Mouse (Mus musculus): Measurements from ENCODE around the gene Exoc3.

The Exoc3 gene

DNA sequence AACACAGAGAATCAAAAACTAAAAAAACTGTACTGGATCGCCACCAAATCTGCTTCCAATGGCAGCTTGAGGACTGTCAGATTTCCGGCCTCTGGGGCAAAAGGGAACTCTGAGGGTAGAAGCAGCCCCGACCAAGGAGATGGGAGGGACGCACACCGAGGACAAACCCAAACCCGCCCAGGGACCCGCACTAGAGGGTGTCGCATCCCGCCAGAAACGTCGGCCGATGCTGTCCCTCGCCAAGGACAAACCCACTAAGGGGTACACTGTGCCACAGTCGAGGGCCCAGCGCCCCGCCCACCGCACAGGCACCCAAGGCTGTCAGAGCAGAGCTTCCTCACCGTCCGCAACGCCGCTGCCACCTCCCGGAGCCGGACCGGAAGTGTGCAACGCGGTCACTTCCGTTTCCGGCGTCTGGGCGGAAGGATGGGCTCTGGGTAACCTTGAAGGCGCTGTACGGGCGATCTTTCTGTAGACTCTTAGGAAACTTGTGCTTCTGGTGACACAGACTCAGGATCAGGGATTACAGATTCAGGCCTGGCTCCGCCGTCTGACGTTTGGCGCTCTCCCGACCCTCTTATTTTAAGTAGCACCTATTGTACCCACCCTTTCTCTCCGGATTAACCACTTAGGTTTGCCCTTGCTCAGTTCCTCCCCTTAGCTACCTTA, at the start of gene Exoc3:
Gene Exoc3 (minus strand): TSS at position 416 of the 669 bp plus-strand sequence.
- DNase-seq (ENCODE audit: inconsistent age in 2 of 2, low spot score in 1 of 2): peak; percentile 95 to 98

DNA sequence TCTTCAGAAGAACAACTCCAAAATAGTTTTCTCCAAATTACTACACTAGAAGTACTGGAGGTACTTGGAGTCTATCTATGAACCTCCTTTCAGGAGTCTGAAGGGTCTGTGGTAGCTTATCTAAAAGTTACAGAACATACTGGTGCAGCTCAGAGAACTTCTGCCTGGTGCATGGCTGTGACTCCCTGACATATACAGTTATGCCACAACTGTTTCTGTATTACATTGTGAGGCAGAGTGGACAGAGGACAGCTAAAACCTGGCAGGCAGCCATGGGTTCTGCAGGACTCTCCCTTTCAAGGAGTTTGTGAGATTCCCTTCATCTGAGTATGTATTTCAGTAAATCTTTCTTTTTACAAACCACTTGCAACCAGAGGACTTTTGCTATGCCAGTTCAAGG, 38.0 kb upstream of the Exoc3 start:
- DNase-seq (ENCODE audit: inconsistent age in 2 of 2, low spot score in 1 of 2): peak; percentile 40 to 66

DNA sequence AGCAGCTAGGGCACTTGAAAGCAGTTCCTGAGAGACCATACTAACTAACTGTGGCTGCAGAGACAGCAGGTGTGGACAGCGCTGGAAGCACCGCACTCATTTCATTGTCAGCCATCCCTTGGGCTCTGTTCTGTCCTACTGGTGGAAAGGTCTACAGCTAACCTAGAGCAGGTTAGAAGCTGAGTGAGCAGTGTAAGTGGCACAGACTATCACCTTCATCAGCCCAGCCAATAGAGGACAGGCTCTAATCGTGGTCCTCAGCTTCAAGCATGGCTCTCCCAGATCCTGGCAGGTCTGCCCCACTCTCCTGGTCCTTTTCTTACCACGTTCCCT, 37.3 kb upstream of the Exoc3 start:
- DNase-seq (ENCODE audit: inconsistent age in 2 of 2, low spot score in 1 of 2): no peak

DNA sequence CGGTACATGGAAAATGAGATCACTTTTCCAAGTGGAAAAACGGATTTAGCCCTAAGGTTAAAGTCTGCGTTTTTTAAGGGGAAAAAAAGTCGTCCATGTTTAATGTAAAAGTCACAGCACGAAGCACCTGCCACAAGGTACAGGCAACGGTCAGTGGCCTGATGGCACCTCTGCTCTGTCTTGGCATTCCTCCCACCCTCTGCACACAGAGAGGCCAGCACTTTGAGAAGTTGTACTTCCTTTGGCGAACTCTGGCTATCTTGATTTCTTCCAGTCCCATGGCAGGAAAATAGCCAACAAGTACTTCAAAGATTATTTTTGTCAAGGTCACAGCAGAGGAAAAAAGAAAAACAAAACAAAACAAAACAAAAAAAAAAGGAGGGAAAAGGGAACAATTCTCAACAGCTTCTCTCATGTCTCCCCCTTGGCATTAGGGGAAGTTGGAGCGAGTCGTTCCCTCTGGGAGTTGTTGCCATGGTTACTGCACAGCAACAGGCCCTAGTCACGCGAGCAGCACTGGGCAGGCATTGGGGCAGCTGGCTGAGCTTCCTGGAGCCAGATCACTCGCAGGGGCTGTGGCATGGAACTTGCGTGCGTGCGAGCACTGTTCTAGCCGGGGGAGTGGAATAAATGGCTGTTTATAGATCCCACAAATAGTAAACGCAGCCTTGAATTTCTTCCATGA, 36.8 kb upstream of the Exoc3 start:
- DNase-seq (ENCODE audit: inconsistent age in 2 of 2, low spot score in 1 of 2): peak; percentile 84 to 92

DNA sequence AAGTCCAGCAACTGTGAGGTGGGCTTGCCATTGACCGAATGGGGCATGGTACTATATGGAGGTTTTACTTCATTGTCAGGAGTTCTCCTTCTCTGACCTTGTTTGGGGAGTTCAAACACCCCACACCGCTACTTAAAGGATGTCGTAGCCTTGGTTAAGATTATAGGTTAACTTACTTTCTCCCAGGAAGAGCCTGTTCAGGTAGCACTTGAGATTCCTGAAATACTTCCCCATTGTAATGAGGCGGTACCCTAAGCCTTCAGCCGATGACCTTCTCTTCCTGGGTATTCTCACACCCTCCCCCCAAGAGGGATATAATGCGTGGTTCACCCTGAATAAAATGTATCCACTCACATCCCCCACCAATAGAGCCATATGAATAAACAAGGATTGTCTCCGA, 29.0 kb upstream of the Exoc3 start:
- DNase-seq (ENCODE audit: inconsistent age in 2 of 2, low spot score in 1 of 2): no peak

DNA sequence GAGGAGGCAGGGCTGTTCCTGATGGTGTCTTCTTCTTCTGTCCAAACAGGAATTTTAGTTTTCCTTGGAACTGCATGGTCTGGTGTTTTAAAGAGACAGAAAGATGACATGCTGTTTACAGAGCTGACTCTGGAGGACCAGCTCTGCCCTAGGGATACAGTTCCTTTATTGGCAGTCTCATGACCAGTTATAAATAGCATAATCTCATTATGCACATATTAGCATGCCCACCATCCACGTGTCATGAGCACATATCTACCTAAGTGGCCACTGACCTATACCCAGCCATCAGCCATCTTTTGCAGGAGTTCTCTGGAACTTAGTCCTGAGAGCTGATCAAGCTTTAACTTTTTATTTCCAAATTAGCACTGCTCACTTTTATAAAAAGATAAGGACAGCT, 12.1 kb upstream of the Exoc3 start:
- DNase-seq (ENCODE audit: inconsistent age in 2 of 2, low spot score in 1 of 2): no peak

DNA sequence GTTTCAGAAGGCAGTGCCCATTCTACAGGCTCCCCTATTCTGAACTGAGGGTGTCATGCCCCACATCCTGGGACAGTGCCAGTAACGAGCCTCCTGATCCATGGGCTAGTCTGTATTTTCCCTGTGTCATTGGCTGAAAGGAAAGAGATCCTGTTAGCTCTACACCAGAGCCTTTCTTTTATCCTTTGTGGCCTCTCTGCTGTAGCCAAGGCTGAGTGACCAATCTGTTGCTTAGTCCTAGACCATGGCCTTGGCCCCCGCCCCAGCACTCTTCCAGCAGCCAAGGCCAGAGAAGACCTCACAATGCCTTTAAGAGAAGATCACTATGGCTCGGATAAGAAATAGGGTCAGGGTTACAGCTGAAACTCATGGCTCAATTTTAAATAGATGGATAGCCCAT, 9.9 kb upstream of the Exoc3 start:
- peak; percentile 82 to 87 for DNase-seq (ENCODE audit: inconsistent age in 2 of 2, low spot score in 1 of 2)

DNA sequence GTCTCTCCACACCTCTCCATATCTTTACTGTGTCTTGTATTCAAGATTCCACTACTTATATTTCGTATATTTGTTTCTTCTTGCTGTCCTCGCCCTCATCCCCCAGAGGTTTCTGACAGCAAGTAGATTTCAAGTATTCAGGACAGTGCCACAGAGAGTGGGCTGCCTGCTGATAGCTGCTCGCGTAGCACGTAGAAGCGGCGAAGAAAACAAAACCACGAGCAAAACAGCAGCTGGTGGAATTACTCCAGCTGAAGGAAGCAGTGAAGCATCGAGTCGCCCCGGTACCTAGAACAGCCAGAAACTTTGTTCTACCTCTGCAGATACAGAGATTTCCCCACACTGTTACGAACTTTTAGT, 434 bp upstream of the Exoc3 start:
- DNase-seq (ENCODE audit: inconsistent age in 2 of 2, low spot score in 1 of 2): no peak

DNA sequence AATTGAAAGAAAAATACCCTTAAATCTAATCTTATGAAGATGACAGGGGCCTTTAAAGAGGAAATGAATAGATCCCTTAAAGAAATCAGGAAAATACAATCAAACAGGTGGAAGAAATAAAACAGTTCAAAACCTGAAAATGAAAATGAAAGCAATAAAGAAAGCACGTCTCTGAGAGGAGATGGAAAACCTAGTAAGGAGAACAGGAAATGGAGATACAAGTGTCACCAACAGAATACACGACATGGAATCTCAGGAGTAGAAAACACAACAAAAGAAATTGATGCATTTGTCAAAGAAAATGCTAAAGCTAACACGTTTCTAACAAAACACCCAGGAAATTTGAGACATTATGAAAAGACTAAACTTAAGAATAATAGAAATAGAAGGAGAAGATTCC, 12.1 kb downstream of the Exoc3 start:
- DNase-seq (ENCODE audit: inconsistent age in 2 of 2, low spot score in 1 of 2): no peak

DNA sequence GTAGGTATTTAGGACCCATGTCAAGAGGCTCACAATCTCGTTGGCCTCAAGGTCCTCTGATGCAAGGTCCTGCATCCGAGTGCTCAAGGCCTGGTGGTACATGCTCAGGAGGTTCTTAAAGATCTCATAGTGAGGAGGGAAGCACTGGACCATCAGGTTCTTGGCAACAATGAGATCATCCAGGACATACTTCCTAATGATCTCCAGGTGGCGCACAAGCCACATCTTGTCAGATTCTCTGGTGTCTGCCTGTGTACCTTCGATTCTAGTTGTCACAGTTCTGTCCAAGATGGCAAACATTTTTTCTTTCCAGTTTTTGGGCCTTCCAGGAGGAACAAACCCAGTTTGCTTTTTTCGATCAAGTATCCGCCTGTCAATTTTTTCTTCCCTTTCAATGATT, 15.9 kb downstream of the Exoc3 start:
- DNase-seq (ENCODE audit: inconsistent age in 2 of 2, low spot score in 1 of 2): peak; percentile 31 to 71

DNA sequence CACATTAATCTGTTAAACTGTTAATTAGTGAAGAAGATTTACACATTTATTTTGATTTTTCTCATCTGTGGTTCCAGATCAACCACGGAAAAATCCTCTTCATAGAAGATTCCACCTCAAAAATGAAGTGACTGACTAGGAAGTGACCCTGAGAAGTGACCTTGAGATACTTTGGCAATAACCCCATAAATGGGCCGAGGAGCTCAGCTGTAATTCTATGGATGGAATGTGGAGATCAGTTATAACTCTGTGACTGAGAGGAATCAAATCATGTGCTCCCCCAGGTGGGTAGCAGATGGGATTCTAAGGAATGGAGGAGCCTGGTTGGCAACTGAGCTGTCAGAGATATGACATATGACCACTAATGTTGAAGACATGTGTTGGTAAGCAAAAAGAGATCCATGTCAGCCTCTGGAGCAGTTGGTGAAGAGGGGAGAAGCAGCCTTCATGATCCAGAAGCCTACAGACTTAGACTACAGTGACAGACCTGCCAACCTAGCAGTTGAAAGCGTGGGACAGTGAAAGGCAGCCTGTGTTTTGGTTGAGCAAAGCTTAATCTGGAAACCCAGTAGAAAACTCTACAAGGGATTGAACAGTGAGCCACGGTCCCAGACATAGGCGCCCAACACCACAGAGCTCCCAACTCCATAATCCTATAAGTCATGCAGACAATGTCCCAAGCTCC, 25.4 kb downstream of the Exoc3 start:
- DNase-seq (ENCODE audit: inconsistent age in 2 of 2, low spot score in 1 of 2): peak; percentile 33 to 77

DNA sequence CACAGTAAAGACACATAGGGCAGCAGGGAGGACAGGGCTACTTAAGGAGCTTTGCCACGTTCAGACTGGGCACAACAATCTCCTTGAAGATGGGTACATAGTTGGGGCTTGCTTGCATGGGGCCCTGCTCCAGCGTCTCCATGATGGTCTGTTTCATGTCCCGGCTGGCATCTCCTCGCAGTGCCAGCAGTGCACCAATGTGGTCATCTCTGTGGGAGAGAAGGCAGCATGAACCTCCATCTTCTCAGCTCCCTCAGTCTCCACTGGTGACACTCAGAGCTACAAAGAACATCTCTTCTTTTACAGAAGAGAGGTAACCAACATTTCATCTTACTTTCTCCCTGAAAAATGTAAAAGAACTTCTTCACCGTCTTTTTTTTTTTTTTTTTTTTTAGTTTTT, 36.5 kb downstream of the Exoc3 start:
- DNase-seq (ENCODE audit: inconsistent age in 2 of 2, low spot score in 1 of 2): no peak

DNA sequence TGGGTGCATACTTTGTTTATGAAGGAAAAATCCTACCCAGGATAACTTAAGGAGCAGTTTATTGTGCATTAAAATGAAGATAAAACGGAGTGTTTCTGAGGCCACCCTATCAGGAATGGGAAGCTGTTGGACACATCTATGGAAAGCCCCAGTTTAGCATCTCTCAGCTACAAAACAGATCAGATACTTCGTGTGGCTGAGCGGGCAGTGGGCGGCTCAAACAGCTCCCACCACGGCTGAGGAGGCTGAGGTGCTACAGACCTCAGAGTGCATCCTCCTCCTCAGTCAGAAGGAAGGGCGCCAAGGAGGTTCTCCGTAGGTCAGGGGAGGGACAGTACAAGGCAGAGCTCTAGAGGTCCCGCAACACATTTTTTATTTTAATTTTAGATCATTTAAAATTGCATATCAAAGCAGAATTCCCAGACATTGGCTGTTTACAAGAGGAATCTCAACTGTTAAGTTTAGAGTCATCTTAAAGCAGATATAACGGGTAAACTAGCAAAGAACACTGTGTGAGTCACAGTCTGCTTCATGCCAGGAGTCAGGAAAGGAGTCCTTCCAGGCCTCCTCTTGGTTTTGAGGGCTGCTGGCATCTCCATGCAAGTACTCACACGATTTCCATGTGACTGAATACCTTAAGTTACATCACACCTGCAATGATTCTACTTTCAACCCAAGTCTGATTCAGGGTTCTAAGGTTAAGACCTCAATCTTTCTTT, 38.9 kb downstream of the Exoc3 start:
- no peak for DNase-seq (ENCODE audit: inconsistent age in 2 of 2, low spot score in 1 of 2)

DNA sequence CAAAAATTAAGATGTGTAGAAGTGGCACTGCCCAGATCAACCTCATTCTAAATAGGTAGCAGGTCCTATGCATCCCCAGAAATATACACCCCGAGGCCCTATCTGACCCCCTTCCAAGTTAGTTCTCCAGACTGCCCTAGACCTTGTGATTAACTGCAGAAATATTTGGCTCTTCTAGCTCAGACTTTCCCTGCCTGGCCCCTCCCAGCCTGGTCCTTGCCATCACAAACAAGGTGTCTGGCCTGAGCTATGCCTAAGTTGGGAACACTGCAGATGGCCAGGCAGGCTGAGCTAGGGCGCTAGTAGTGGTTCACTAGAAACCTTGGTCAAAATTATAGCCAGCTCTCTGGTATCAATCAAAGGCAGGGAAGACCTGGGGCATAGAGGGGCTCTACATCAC, 41.0 kb downstream of the Exoc3 start:
- peak; percentile 22 to 57 for DNase-seq (ENCODE audit: inconsistent age in 2 of 2, low spot score in 1 of 2)

DNA sequence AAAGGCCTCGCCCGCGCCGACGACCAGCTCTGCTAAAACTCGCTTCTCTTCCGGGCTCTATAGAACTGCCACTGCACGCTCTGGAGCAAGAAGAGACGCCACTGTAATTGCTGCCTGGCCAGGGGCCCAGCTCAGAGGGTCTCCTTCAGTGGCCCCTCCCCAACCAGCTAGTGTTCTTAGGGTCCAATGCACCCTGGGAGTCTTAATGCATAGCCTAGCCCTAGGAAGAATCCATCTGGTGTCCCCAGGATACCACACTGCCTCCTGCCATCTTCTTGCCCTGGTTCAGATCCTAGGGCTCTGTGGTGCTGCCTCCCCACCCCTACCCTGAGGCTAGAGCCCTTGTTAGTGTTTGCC, 41.5 kb downstream of the Exoc3 start:
- no peak for DNase-seq (ENCODE audit: inconsistent age in 2 of 2, low spot score in 1 of 2)

DNA sequence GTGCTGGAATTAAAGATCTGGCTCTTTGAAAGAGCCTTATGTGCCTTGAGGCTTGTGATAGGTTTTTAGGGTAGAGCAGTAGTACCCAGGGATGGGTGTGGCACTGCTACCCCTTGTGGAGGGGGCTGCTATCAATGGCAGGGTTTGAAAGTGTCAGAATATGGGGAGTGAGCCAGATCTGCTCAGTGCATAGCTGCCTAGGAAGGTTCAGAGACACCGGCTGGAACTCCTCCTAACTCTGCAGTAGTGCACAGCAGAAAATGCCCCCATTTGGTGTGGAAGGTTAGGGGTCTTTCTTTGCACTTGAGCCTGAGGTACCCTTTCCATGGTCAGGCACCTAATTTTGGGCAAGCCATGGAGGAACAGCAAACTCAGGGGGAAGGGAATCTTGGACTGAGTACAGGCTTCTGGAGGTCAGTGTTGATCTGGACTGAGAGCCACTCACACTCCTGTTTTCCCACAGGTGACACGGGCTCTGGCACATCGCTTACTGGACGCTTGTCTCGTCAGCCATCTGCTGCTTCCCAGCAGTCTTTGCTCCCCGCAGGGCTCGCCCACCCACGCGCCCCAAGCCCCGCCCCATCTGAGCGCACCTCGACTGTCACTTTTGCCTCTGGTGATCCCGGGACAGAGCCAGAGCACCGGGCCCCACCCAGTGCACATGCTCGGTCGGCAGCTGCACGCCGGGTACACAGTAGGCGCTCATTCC, 42.0 kb downstream of the Exoc3 start:
- peak; percentile 66 to 81 for DNase-seq (ENCODE audit: inconsistent age in 2 of 2, low spot score in 1 of 2)

DNA sequence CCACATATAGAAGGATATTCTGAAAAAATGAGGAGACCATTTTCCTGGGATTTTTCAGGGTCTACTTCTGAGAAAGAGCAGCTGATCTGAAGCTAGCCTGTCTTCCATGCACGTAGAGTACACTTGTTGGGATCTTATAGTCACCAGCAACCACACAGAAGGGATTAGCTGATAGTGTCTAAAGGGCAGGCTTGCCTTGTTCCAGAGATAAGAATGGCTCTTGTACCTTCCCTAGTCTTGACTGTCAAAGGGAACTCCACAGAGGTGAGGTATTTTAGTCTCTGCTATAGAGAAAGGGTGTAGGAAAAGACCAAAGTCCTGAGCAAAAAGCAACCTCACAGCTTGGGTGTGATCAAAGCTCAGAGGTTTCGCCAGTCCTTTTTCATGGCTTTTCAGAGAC, 61.2 kb downstream of the Exoc3 start:
- no peak for DNase-seq (ENCODE audit: inconsistent age in 2 of 2, low spot score in 1 of 2)

DNA sequence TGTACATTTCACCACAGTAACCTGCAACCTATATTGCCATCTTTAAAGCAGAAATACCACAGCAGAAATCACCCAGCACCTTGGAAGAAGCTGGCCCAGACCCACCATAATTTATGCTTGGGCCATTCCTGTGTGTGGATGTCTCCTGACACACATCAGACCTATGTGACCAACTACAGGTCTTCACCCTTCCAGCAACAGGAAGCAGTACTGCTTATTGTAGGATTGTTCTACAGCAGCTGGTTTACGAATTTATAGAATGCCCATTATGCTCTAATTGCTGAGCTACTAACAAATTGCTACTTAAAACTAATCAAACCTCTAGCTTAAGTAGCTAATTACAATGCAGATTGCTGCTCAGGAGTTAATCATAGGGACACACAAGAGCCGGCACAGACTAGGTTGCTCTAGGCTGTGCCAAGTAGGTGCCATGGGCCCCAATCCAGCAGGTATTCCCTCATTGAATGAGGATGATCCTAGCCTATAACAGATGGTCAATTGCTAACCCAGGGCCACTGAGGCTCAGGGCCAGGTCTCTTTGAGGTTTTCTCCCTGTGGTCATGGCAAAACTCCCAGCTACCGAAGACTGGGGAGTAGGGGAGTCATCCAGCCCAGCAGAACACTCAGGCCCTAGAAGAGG, 62.4 kb downstream of the Exoc3 start:
- no peak for DNase-seq (ENCODE audit: inconsistent age in 2 of 2, low spot score in 1 of 2)

DNA sequence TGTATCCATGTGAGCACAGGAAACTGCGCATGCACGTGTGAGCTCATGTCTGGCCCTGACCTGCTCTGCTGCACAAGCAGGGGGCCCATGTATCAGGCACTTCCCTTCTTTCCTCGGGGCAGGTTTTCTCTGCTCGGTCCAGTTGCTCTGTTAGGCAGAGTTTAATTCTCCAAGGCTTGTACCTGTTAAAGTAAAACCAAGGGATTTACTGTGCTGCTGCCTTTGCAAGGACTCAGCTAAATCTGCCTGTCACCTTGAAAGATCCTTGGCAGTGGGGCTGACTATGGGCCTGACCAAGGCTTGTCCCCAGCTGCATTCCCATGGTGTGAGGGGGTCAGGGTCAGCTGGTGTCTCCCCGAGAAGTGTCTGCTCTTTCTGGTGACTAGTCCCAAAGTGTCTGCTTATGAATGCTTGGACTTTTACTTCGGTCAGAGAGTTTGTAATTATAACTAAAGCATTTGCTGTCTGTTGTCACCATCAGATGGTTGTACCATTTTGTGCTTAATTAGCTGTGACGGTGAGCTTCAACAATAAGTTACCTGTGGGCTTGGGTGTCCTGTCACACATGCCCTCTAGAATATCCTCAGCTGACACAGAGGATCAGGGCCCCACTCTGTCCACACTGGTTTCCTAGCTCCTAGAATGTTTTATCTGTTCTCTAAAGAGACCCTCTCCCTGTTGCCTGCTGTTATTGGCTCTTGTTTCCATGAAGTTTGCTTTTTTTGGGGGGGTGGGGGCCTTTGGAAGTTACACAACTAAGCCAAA, 64.2 kb downstream of the Exoc3 start:
- DNase-seq (ENCODE audit: inconsistent age in 2 of 2, low spot score in 1 of 2): peak in 1 of 2 experiments; percentile 67

DNA sequence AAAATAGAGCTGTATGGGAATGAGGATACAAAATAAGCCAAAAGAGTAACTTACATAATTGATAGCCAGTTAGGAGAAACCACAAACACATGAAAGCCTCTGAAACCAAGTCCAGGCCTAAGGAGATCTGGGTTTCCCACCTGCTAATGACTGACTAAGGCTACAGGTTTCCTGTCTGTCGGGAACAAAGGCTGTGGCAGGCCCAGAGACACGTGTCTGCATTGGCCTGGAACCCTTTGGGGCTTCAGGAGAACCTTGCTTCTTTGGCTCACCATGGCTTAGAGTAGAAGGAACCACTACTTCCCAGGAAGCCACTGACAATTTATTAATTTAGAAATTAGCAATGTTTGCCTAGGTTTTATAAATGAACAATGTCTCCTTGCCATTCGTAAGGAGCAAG, 65.2 kb downstream of the Exoc3 start:
- no peak for DNase-seq (ENCODE audit: inconsistent age in 2 of 2, low spot score in 1 of 2)
